Mouse (Mus musculus): ENCODE measurements around the gene Anapc1. TPM values are rescaled to one million over a fixed set of nuclear protein-coding genes. Genes with fewer than 3 reads are reported as not detected.

Gene Anapc1
- polyA plus RNA-seq, 1 experiment = 29.9 TPM

DNA sequence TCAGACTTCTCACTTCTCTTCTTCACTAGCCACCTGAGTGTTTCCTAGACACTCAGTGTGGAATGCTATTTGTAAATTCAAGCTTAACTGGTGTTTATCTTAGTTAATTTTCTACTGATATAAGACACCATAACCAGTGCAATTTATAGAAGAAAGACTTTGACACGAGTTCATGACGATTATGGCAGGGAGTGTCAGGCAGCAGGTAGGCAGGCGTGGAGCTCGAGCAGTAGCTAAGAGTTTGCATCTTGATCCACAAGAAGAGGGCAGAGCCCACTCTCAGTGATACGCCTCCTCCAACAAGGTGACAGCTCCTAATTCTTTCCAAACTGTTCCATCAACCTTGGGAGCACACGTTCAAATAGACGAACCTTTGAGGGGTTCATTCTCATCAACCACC lies 39.4 kb upstream of the Anapc1 start:
- Histone ChIP-seq H3K27me3 (ENCODE audit: control insufficient read depth, insufficient read depth, low read length) (no peaks in the 10 kb centered on the region), H3K36me3 (ENCODE audit: control insufficient read depth, insufficient read depth, low read length) (no peaks in the 10 kb centered on the region), H3K27ac (ENCODE audit: control insufficient read depth, insufficient read depth, low read depth, low read length) (no peak overlapping the region), H3K4me1 (ENCODE audit: control insufficient read depth, insufficient read depth, low read length) (no peaks in the 10 kb centered on the region), H3K4me3 (ENCODE audit: control insufficient read depth, low read depth, low read length) (no peak overlapping the region)
- no peak for TF ChIP-seq CTCF (IDR thresholded peaks at IDR 0.05; ENCODE audit: control insufficient read depth, insufficient read depth, insufficient replicate concordance, low read depth, low read length)
- TF ChIP-seq POLR2A (IDR thresholded peaks at IDR 0.05; ENCODE audit: control insufficient read depth, low read depth, low read length) = no peak

GRCm38 (mm10) chr2:128726067-128726466 lies 38.9 kb upstream of the Anapc1 start:
- no peak overlapping the region for H3K4me3 ChIP-seq (ENCODE audit: control insufficient read depth, low read depth, low read length)
- no peaks in the 10 kb centered on the region for H3K4me1 ChIP-seq (ENCODE audit: control insufficient read depth, insufficient read depth, low read length)
- no peak for TF ChIP-seq CTCF (IDR thresholded peaks at IDR 0.05; ENCODE audit: control insufficient read depth, insufficient read depth, insufficient replicate concordance, low read depth, low read length)
- no peak for TF ChIP-seq POLR2A (IDR thresholded peaks at IDR 0.05; ENCODE audit: control insufficient read depth, low read depth, low read length)
- H3K27ac ChIP-seq (ENCODE audit: control insufficient read depth, insufficient read depth, low read depth, low read length) = no peak overlapping the region
- no peaks in the 10 kb centered on the region for H3K36me3 ChIP-seq (ENCODE audit: control insufficient read depth, insufficient read depth, low read length)
- no peaks in the 10 kb centered on the region for H3K27me3 ChIP-seq (ENCODE audit: control insufficient read depth, insufficient read depth, low read length)

DNA sequence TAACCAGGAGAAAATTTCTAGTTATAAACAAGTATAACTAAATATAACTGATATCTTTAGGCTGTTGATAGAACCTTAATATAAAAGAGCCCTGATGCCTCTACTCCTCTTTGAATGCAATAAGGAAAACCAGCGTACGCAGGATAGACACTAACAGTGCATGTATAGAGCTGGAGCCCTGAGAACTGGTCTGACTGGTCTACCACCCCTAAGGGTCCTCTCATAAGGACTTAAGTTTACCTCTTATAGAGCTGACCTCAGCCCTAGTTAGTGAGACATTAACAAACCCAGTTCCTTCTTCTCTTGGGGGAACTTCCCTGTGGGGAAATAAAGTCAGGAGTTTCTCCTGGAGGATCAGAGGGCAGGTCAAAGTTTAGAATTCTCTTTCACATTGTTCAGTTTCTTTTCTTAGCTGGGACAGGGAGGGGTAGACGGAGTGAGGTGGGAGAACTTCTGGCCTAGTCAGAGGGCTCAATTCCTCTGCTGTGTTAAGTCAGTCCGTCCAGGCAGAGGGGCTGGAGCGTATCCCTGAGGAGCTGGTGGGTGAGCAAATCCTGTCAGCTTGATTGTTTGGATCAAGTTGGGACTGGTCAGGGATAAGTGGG lies 35.0 kb upstream of the Anapc1 start:
- H3K4me1 ChIP-seq (ENCODE audit: control insufficient read depth, insufficient read depth, low read length) = no peaks in the 10 kb centered on the region; the same call in 1 of the 2 replicates
- no peak overlapping the region for H3K27ac ChIP-seq (ENCODE audit: control insufficient read depth, insufficient read depth, low read depth, low read length)
- TF ChIP-seq CTCF (IDR thresholded peaks at IDR 0.05; ENCODE audit: control insufficient read depth, insufficient read depth, insufficient replicate concordance, low read depth, low read length) (no peak), POLR2A (IDR thresholded peaks at IDR 0.05; ENCODE audit: control insufficient read depth, low read depth, low read length) (no peak)

GRCm38 (mm10) chr2:128719380-128719779 lies 32.2 kb upstream of the Anapc1 start:
- Histone ChIP-seq H3K27me3 (ENCODE audit: control insufficient read depth, insufficient read depth, low read length) (no peaks in the 10 kb centered on the region), H3K27ac (ENCODE audit: control insufficient read depth, insufficient read depth, low read depth, low read length) (no peak overlapping the region)

More for the DNA sequence above, 35.0 kb upstream of the Anapc1 start:
- no peaks in the 10 kb centered on the region for H3K27me3 ChIP-seq (ENCODE audit: control insufficient read depth, insufficient read depth, low read length)
- no peak overlapping the region for H3K4me3 ChIP-seq (ENCODE audit: control insufficient read depth, low read depth, low read length)
- H3K36me3 ChIP-seq (ENCODE audit: control insufficient read depth, insufficient read depth, low read length) = no peaks in the 10 kb centered on the region

DNA sequence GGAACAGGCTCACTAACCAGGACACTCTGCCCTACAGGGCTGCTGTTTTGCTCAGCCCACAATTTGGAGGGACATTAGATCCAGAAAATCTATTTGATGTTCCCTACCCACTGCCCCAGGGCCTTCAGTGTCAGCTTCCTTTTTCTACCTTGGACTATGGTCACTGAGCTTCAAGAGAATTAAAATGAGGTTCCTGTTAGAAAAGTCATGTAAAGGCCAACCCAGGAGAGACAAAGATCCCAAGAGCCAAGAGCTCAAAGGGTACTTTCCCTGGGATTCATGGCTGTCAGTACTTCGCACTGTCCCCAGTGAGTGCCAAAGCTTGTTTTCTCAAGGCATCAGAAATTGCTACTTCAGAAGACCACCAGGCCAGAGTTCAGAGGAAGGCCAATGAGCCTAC lies 28.8 kb upstream of the Anapc1 start:
- TF ChIP-seq CTCF (IDR thresholded peaks at IDR 0.05; ENCODE audit: control insufficient read depth, insufficient read depth, insufficient replicate concordance, low read depth, low read length) (no peak), POLR2A (IDR thresholded peaks at IDR 0.05; ENCODE audit: control insufficient read depth, low read depth, low read length) (no peak)

More at GRCm38 (mm10) chr2:128719380-128719779, 32.2 kb upstream of the Anapc1 start:
- TF ChIP-seq POLR2A (IDR thresholded peaks at IDR 0.05; ENCODE audit: control insufficient read depth, low read depth, low read length) (no peak), CTCF (IDR thresholded peaks at IDR 0.05; ENCODE audit: control insufficient read depth, insufficient read depth, insufficient replicate concordance, low read depth, low read length) (no peak)
- Histone ChIP-seq H3K4me3 (ENCODE audit: control insufficient read depth, low read depth, low read length) (no peak overlapping the region), H3K36me3 (ENCODE audit: control insufficient read depth, insufficient read depth, low read length) (no peaks in the 10 kb centered on the region), H3K4me1 (ENCODE audit: control insufficient read depth, insufficient read depth, low read length) (no peaks in the 10 kb centered on the region; the same call in 1 of the 2 replicates)

DNA sequence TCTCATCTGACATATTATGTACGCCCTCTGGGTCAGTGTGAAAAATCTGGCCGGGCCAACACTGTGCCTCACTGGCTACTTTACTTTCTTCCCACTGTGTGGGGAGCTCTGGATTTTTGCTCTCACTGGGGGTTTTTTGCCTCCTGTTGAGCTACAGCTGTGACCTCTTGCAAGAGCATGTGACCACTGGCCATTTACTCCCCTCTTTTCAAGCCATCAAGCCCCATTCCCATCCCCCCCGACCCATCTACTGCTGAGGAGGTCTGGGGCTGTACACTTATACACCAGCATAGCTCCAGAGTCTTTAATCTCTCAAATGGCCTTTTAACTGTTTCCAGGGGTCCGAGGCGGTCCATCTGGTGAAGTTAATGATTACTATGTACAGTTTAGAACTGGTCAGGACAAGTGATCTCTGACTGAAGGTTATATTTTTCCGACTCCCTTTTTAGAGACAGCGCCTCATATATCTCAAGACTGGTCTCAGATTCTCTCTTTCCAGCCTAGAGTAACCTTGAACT lies 27.6 kb upstream of the Anapc1 start:
- Histone ChIP-seq H3K27ac (ENCODE audit: control insufficient read depth, insufficient read depth, low read depth, low read length) (no peak overlapping the region), H3K27me3 (ENCODE audit: control insufficient read depth, insufficient read depth, low read length) (no peaks in the 10 kb centered on the region), H3K36me3 (ENCODE audit: control insufficient read depth, insufficient read depth, low read length) (no peaks in the 10 kb centered on the region), H3K4me1 (ENCODE audit: control insufficient read depth, insufficient read depth, low read length) (no peaks in the 10 kb centered on the region; the same call in none of the 2 replicates), H3K4me3 (ENCODE audit: control insufficient read depth, low read depth, low read length) (no peak overlapping the region)
- no peak for TF ChIP-seq CTCF (IDR thresholded peaks at IDR 0.05; ENCODE audit: control insufficient read depth, insufficient read depth, insufficient replicate concordance, low read depth, low read length)
- TF ChIP-seq POLR2A (IDR thresholded peaks at IDR 0.05; ENCODE audit: control insufficient read depth, low read depth, low read length) = no peak

More for the DNA sequence above, 28.8 kb upstream of the Anapc1 start:
- H3K4me3 ChIP-seq (ENCODE audit: control insufficient read depth, low read depth, low read length) = no peak overlapping the region
- H3K36me3 ChIP-seq (ENCODE audit: control insufficient read depth, insufficient read depth, low read length) = no peaks in the 10 kb centered on the region
- H3K27me3 ChIP-seq (ENCODE audit: control insufficient read depth, insufficient read depth, low read length) = no peaks in the 10 kb centered on the region
- no peaks in the 10 kb centered on the region; the same call in 1 of the 2 replicates for H3K4me1 ChIP-seq (ENCODE audit: control insufficient read depth, insufficient read depth, low read length)
- no peak overlapping the region for H3K27ac ChIP-seq (ENCODE audit: control insufficient read depth, insufficient read depth, low read depth, low read length)

GRCm38 (mm10) chr2:128713548-128714003 lies 26.4 kb upstream of the Anapc1 start:
- Histone ChIP-seq H3K27me3 (ENCODE audit: control insufficient read depth, insufficient read depth, low read length) (no peaks in the 10 kb centered on the region), H3K27ac (ENCODE audit: control insufficient read depth, insufficient read depth, low read depth, low read length) (no peak overlapping the region), H3K36me3 (ENCODE audit: control insufficient read depth, insufficient read depth, low read length) (no peaks in the 10 kb centered on the region), H3K4me3 (ENCODE audit: control insufficient read depth, low read depth, low read length) (no peak overlapping the region), H3K4me1 (ENCODE audit: control insufficient read depth, insufficient read depth, low read length) (no peaks in the 10 kb centered on the region; the same call in 1 of the 2 replicates)
- TF ChIP-seq POLR2A (IDR thresholded peaks at IDR 0.05; ENCODE audit: control insufficient read depth, low read depth, low read length) = no peak
- TF ChIP-seq CTCF (IDR thresholded peaks at IDR 0.05; ENCODE audit: control insufficient read depth, insufficient read depth, insufficient replicate concordance, low read depth, low read length) = no peak
